Mouse (Mus musculus) limb, embryonic 14.5 days (tissue): ENCODE measurements at regions not wholly inside any gene's neighbourhood (a gene's known extent, or its start where the extent isn't known, plus 50 kb on each side); places are given as distances from the start of the nearest gene placed in this dataset.

Experiments
- ATAC-seq: fragments of 200-750 bp; cut with Nextera tagmentation; 2 replicates; pipeline ENCODE4 v1.8.0; 2017; ENCODE audit warnings: low read depth, moderate number of reproducible peaks, moderate TSS enrichment; ENCODE audit not compliant: low FRiP score
- DNase-seq: peaks from one replicate; pipeline ENCODE4 v3.0.0-alpha.2; 2015; ENCODE audit warnings: low spot score
- H3K27ac ChIP-seq: fragments of 300-500 bp; sonication (generic); replicated peaks from 2 replicates; pipeline ENCODE4 v1.5.1; 2014; ENCODE audit warnings: low read depth, mild to moderate bottlenecking, low read length, moderate library complexity, mixed read lengths
- H3K27me3 ChIP-seq: fragments of 300-500 bp; sonication (generic); 2 replicates; pipeline ENCODE4 v1.6.1; 2014; ENCODE audit warnings: low read length, mixed read lengths; ENCODE audit not compliant: control insufficient read depth, insufficient read depth
- H3K36me3 ChIP-seq: fragments of 300-500 bp; sonication (generic); 2 replicates; pipeline ENCODE4 v1.6.1; 2014; ENCODE audit warnings: mild to moderate bottlenecking, low read length, moderate library complexity, mixed read lengths; ENCODE audit not compliant: control insufficient read depth, insufficient read depth
- H3K4me1 ChIP-seq: fragments of 300-500 bp; sonication (generic); 2 replicates; pipeline ENCODE4 v1.6.1; 2014; ENCODE audit warnings: antibody characterized with exemption, low read length, mixed read lengths; ENCODE audit not compliant: control insufficient read depth, insufficient read depth
- H3K4me2 ChIP-seq: fragments of 300-500 bp; sonication (generic); replicated peaks from 2 replicates; pipeline ENCODE4 v1.6.1; 2014; ENCODE audit warnings: low read depth, mild to moderate bottlenecking, low read length, moderate library complexity; ENCODE audit not compliant: severe bottlenecking
- H3K4me3 ChIP-seq: fragments of 300-500 bp; sonication (generic); replicated peaks from 2 replicates; pipeline ENCODE4 v1.5.1; 2014; ENCODE audit warnings: low read length
- H3K9ac ChIP-seq: fragments of 300-500 bp; sonication (generic); 2 replicates; pipeline ENCODE4 v1.6.1; 2014; ENCODE audit warnings: mild to moderate bottlenecking, low read depth, low read length, moderate library complexity; ENCODE audit not compliant: severe bottlenecking
- H3K9me3 ChIP-seq: fragments of 300-500 bp; sonication (generic); 2 replicates; pipeline ENCODE4 v1.6.1; 2016; ENCODE audit warnings: low read length; ENCODE audit not compliant: control insufficient read depth
- POLR2A ChIP-seq: fragments of 200-500 bp; IDR thresholded peaks from 2 replicates; pipeline ENCODE4 v1.8.0; 2012; ENCODE audit warnings: inconsistent platforms, mild to moderate bottlenecking, moderate library complexity, borderline replicate concordance; ENCODE audit not compliant: insufficient read depth, insufficient read length; ENCODE audit errors: extremely low read depth
- WGBS: fragments of 180-500 bp; shearing (Covaris S2); extraction: QIAGEN DNeasy Blood & Tissue Kit; methylation state at CpG from one replicate; pipeline ENCODE4 v1.1.7; 2014; 5-methylcytosine and 5-hydroxymethylcytosine counted together

DNA sequence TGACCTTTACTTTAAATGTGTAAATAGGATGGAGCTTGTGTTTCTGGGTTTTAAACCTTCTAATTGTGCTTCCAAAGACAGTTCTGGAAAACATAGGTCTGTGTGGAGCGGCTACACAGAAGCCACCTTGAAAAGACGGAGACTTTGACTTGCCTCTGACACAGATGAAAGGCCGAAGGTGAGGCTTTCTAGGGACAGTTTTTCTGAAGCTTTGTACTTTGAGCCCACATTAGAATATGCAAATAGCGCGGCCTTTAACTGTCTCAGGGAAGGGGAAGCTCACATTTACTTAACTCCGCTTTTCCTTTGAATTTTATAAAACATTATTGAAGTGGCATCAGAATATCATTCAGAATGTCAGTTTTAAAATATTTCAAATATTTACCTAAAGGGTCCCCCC lies 566.5 kb downstream of the Bnc2 start:
- no peak for TF ChIP-seq POLR2A
- WGBS = 80% methylated on average over 6 of the region's 6 CpGs
- no peak for ATAC-seq

DNA sequence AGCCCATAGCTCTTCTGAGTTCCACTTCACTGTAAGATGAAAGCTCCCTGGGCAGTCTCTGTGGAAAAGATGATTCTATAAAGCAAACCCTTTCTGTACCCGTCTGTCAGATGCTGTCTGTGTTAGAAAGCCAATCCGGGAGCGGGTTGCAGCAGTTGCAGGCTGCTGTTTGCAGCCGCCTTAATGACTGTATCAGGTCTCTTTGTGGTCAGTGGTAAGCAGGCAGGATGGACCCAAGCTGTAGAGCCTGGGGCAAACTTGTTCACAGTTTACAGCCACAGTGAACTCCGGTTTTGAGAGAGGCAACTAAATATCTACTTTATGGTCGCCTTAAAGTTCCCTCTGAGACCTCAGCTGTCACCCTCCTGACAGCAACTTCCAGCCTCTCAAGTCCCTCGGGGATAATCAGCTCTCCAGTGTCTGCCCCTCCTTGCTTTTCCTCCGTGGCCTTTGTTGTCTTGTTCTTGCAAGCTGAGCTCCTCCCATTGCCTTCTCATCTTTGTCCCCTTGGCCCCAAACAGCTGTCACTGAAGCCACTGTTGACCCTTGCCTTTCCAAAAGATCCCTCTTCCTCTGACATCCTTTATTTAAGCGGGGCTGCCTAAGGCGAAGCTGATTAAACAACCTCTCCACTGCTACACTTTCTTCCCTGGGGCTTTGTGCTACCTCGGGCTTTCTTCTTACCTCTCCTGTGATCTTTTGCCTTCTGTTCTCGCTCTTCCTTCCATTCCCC lies 565.1 kb downstream of the Bnc2 start:
- WGBS = 19% methylated on average over 12 of the region's 12 CpGs
- no peaks in the 10 kb centered on the region for H3K9me3 ChIP-seq
- H3K9ac ChIP-seq = no peak overlapping the region
- DNase-seq (no peak), ATAC-seq (no peak; the same call in 1 of the 2 replicates)
- no peak overlapping the region for H3K4me3 ChIP-seq
- no peak overlapping the region for H3K27ac ChIP-seq
- no peaks in the 10 kb centered on the region for H3K27me3 ChIP-seq
- no peak for TF ChIP-seq POLR2A
- H3K4me2 ChIP-seq = no peak overlapping the region
- peaks cover 6% of the 10 kb centered on the region; the same call in 1 of the 2 replicates for H3K4me1 ChIP-seq
- no peaks in the 10 kb centered on the region for H3K36me3 ChIP-seq

More for the DNA sequence above, 566.5 kb downstream of the Bnc2 start:
- no peak overlapping the region for H3K27ac ChIP-seq
- DNase-seq = no peak
- H3K4me1 ChIP-seq = peaks cover 7% of the 10 kb centered on the region; the same call in 1 of the 2 replicates
- H3K9me3 ChIP-seq = no peaks in the 10 kb centered on the region
- H3K27me3 ChIP-seq = no peaks in the 10 kb centered on the region
- no peak overlapping the region for H3K9ac ChIP-seq
- H3K4me3 ChIP-seq = no peak overlapping the region
- H3K4me2 ChIP-seq = no peak overlapping the region
- H3K36me3 ChIP-seq = no peaks in the 10 kb centered on the region

DNA sequence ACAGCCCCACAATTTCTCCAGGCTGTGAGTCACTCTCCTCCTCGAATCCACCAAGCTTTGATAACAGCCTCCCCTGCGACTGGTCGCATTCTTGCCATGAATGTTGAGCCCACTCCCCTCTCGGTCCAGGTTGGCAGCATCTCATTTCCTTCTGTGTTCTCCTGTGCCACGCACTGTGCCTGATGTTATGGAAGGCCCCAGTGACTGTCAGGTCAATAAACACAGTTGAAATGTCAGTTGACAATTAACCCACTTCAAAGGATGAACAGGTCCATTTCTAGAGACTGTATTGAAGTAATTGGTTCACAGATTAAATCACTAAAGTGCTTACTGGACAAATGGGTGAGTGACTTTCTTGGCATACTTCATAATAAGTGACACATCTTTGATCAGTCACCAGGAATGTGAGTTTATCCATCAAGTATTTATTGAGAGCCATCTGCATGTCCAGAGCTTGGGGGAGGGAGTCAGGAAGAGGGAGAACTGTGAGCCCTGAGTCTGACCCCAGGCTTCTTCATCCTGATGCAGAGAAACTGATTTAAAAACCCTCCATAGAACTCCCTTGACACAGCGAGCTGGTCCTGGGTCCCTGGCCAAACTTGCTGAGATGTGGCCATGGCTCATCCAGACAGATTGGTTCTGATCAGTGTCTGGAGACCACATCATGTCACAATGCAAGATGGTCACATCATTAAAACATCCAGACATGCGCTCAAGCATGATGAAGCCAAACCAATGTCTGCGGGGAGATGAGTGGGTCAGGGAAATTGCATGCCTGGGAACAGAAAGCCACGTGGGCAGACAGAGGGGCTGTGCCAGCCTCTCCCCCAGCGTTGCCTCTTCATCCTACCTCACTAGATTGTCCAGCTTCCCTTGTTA lies 560.7 kb downstream of the Bnc2 start:
- DNase-seq (no peak), ATAC-seq (no peak)
- Histone ChIP-seq H3K4me2 (no peak overlapping the region), H3K27ac (no peak overlapping the region), H3K9ac (no peak overlapping the region), H3K36me3 (no peaks in the 10 kb centered on the region), H3K27me3 (no peaks in the 10 kb centered on the region), H3K9me3 (no peaks in the 10 kb centered on the region), H3K4me3 (no peak overlapping the region), H3K4me1 (peaks cover 7% of the 10 kb centered on the region)
- WGBS = 77% methylated on average over 10 of the region's 10 CpGs
- no peak for TF ChIP-seq POLR2A

- DNase-seq = no peak
- no peaks in the 10 kb centered on the region for H3K9me3 ChIP-seq
- no peak overlapping the region for H3K4me3 ChIP-seq
- no peak for ATAC-seq
- H3K4me2 ChIP-seq = no peak overlapping the region
- 95% methylated on average over 2 of the region's 2 CpGs for WGBS
- no peak overlapping the region for H3K27ac ChIP-seq
- H3K36me3 ChIP-seq = no peaks in the 10 kb centered on the region
- no peaks in the 10 kb centered on the region for H3K27me3 ChIP-seq
- TF ChIP-seq POLR2A = no peak
- peaks cover 24% of the 10 kb centered on the region for H3K4me1 ChIP-seq
- no peak overlapping the region for H3K9ac ChIP-seq
Observed at GRCm38 (mm10) chr4:84118284-84118919, 556.7 kb downstream of the Bnc2 start.

GRCm38 (mm10) chr4:84119616-84120015 lies 555.5 kb downstream of the Bnc2 start:
- ATAC-seq (no peak), DNase-seq (no peak)
- no peak for TF ChIP-seq POLR2A
- Histone ChIP-seq H3K4me1 (peaks cover 24% of the 10 kb centered on the region), H3K27me3 (no peaks in the 10 kb centered on the region), H3K9ac (no peak overlapping the region), H3K36me3 (no peaks in the 10 kb centered on the region), H3K4me2 (no peak overlapping the region), H3K4me3 (no peak overlapping the region), H3K9me3 (no peaks in the 10 kb centered on the region), H3K27ac (no peak overlapping the region)
- WGBS = 10% methylated on average over 7 of the region's 7 CpGs
